Mouse (Mus musculus): ENCODE results near the gene Abcb1a. TPM values are rescaled to one million over a fixed set of nuclear protein-coding genes. Genes with fewer than 3 reads are reported as not detected.

Gene Abcb1a
- polyA plus RNA-seq, 1 experiment from 2014 or later = 1.5 TPM

DNA sequence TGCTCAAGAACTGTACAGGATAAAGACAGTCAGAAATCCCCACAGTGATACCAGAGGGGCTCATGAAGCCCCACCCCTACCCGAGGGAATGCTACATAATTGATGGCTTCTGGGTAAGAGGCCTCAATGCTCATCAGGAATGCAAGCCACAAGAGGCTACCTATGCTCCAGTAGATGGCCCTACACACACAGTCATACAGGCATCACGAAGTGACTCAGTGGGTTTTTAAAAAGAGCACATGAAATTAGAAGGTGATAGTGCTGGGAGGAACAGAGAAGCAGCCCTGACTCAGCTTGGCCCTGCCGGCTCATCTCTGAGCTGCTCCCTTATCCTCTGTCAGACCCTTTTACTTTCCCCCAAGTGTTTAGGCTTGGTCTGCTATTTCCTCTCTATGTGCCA lies 21.3 kb downstream of the Abcb1a start:
- Histone ChIP-seq H3K27ac (ENCODE audit: low read depth) (no peak overlapping the region), H3K9ac (no peak overlapping the region), H3K4me3 (ENCODE audit: low read depth, low read length) (no peak overlapping the region), H3K36me3 (ENCODE audit: insufficient read depth) (no peaks in the 10 kb centered on the region), H3K4me2 (no peak overlapping the region), H3K9me3 (ENCODE audit: low read depth, low read length) (no peaks in the 10 kb centered on the region), H3K4me1 (ENCODE audit: insufficient read depth) (no peaks in the 10 kb centered on the region), H3K27me3 (ENCODE audit: insufficient read depth, low read length) (no peaks in the 10 kb centered on the region)
- DNase-seq (no peak), ATAC-seq (ENCODE audit: insufficient read depth) (no peak)
- TF ChIP-seq CTCF (IDR thresholded peaks at IDR 0.05; ENCODE audit: low read depth) = no peak
- 49% methylated on average over 3 of the region's 3 CpGs for WGBS

DNA sequence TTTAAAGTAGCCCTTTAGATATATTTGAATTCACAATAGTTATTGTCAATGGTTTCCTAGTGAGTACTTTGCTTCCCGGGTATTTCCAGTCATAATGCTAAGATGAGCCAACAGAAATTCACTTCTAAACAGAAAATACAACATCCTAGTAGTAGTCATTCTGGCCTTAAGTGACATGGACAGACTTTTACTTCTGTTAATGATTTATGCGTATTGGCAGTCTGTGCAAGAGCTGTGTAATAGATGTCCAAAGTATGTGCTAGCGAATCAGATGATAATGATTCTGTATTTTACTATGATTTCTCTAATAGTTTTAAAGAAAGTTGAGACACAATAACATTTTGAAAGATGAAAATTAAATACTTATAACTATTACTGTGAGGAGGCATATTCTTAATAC lies 23.8 kb downstream of the Abcb1a start:
- Histone ChIP-seq H3K9me3 (ENCODE audit: low read depth, low read length) (no peaks in the 10 kb centered on the region), H3K4me3 (ENCODE audit: low read depth, low read length) (no peak overlapping the region), H3K36me3 (ENCODE audit: insufficient read depth) (no peaks in the 10 kb centered on the region), H3K4me2 (no peak overlapping the region), H3K27me3 (ENCODE audit: insufficient read depth, low read length) (no peaks in the 10 kb centered on the region), H3K4me1 (ENCODE audit: insufficient read depth) (no peaks in the 10 kb centered on the region), H3K9ac (no peak overlapping the region), H3K27ac (ENCODE audit: low read depth) (no peak overlapping the region)
- 85% methylated on average over 3 of the region's 3 CpGs for WGBS
- DNase-seq = no peak
- no peak for ATAC-seq (ENCODE audit: insufficient read depth)
- no peak for TF ChIP-seq CTCF (IDR thresholded peaks at IDR 0.05; ENCODE audit: low read depth)

DNA sequence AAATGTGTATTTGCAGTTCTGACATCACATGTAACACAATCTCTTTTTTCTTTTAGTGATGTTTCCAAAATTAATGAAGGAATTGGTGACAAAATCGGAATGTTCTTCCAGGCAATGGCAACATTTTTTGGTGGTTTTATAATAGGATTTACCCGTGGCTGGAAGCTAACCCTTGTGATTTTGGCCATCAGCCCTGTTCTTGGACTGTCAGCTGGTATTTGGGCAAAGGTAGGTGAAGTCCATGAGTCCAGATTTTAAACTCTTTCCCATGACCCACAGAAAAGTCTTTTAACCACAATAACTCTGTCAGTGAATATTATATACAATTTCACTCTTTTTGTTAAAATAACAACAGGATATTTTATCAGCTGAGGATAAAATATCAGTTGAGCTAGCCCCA lies 26.2 kb downstream of the Abcb1a start:
- no peaks in the 10 kb centered on the region for H3K9me3 ChIP-seq (ENCODE audit: low read depth, low read length)
- WGBS = 42% methylated on average over 2 of the region's 2 CpGs
- H3K4me3 ChIP-seq (ENCODE audit: low read depth, low read length) = no peak overlapping the region
- H3K9ac ChIP-seq = no peak overlapping the region
- H3K27ac ChIP-seq (ENCODE audit: low read depth) = no peak overlapping the region
- H3K4me2 ChIP-seq = no peak overlapping the region
- DNase-seq (no peak), ATAC-seq (ENCODE audit: insufficient read depth) (no peak)
- H3K4me1 ChIP-seq (ENCODE audit: insufficient read depth) = no peaks in the 10 kb centered on the region
- H3K36me3 ChIP-seq (ENCODE audit: insufficient read depth) = no peaks in the 10 kb centered on the region
- TF ChIP-seq CTCF (IDR thresholded peaks at IDR 0.05; ENCODE audit: low read depth) = no peak
- no peaks in the 10 kb centered on the region for H3K27me3 ChIP-seq (ENCODE audit: insufficient read depth, low read length)

DNA sequence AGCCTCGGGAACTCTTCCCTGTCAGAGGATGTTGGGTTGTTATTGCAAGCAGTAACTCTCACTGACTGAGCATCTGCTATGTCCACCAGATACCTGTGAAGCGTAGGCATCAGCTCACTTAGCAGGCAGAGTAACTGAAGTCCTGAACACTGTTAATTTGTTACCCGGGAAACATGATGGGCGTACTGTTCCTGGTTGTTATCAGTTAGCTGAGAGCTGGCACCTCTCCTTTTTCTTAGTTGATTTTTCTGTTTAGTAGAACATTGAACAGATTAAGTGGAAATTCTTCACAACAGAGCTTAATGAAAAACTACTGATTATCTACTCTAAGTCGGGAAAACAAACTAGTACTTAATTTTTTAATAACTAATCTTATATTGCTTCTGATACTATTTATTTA lies 27.7 kb downstream of the Abcb1a start:
- Histone ChIP-seq H3K27ac (ENCODE audit: low read depth) (no peak overlapping the region), H3K4me2 (no peak overlapping the region), H3K4me3 (ENCODE audit: low read depth, low read length) (no peak overlapping the region), H3K36me3 (ENCODE audit: insufficient read depth) (no peaks in the 10 kb centered on the region), H3K9ac (no peak overlapping the region), H3K9me3 (ENCODE audit: low read depth, low read length) (no peaks in the 10 kb centered on the region), H3K27me3 (ENCODE audit: insufficient read depth, low read length) (no peaks in the 10 kb centered on the region), H3K4me1 (ENCODE audit: insufficient read depth) (no peaks in the 10 kb centered on the region)
- WGBS = 68% methylated on average over 5 of the region's 5 CpGs
- no peak for DNase-seq
- ATAC-seq (ENCODE audit: insufficient read depth) = no peak
- TF ChIP-seq CTCF (IDR thresholded peaks at IDR 0.05; ENCODE audit: low read depth) = no peak

DNA sequence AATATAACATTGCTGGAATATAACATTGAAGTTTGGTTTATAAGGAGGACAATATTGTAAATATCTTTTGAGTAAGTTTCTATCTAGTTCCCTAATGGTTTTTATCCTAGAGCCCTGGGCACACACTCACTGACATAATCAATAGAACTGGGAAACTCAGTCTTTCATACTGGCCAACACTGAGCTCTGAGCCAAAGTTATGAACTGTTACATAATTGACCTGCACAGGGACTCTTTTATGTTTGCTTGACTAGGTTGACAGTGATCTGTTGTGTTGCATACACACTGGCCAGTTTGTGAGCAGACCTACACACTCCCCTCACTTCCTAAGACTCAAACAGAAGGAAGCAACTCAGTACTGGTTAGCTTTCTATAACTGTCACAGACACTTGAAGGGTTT lies 56.2 kb downstream of the Abcb1a start:
- no peak for DNase-seq
- no peaks in the 10 kb centered on the region for H3K27me3 ChIP-seq (ENCODE audit: insufficient read depth, low read length)
- H3K9ac ChIP-seq = no peak overlapping the region
- no peaks in the 10 kb centered on the region for H3K4me1 ChIP-seq (ENCODE audit: insufficient read depth)
- ATAC-seq (ENCODE audit: insufficient read depth) = no peak
- no peaks in the 10 kb centered on the region for H3K36me3 ChIP-seq (ENCODE audit: insufficient read depth)
- no peak for TF ChIP-seq CTCF (IDR thresholded peaks at IDR 0.05; ENCODE audit: low read depth)
- no peak overlapping the region for H3K27ac ChIP-seq (ENCODE audit: low read depth)
- H3K9me3 ChIP-seq (ENCODE audit: low read depth, low read length) = no peaks in the 10 kb centered on the region
- H3K4me2 ChIP-seq = no peak overlapping the region
- no peak overlapping the region for H3K4me3 ChIP-seq (ENCODE audit: low read depth, low read length)

DNA sequence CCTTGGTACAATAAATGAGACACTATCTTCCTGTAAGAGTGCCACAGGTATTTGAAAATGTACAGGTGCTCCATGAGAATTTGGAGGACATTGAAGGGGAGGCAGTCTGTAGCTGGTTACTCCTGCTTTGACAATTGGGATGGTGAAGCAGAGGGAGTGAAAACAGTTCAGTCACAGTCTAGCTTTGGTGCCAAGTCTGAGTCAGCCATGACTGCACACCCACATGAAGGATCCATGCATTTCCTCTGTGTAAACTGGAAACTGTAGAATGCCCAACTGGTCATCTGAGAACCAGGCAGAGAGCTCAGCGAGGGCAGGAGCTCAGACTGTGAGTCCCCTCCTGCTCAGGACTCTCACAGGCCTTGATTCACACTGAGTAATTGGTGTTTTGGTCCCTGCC lies 59.7 kb downstream of the Abcb1a start:
- no peak for TF ChIP-seq CTCF (IDR thresholded peaks at IDR 0.05; ENCODE audit: low read depth)
- Histone ChIP-seq H3K9ac (no peak overlapping the region), H3K36me3 (ENCODE audit: insufficient read depth) (no peaks in the 10 kb centered on the region), H3K27ac (ENCODE audit: low read depth) (no peak overlapping the region), H3K4me1 (ENCODE audit: insufficient read depth) (no peaks in the 10 kb centered on the region), H3K4me2 (no peak overlapping the region), H3K9me3 (ENCODE audit: low read depth, low read length) (no peaks in the 10 kb centered on the region), H3K27me3 (ENCODE audit: insufficient read depth, low read length) (no peaks in the 10 kb centered on the region), H3K4me3 (ENCODE audit: low read depth, low read length) (no peak overlapping the region)
- DNase-seq (no peak), ATAC-seq (ENCODE audit: insufficient read depth) (no peak)
- WGBS = 65% methylated on average over 1 of the region's 1 CpGs

DNA sequence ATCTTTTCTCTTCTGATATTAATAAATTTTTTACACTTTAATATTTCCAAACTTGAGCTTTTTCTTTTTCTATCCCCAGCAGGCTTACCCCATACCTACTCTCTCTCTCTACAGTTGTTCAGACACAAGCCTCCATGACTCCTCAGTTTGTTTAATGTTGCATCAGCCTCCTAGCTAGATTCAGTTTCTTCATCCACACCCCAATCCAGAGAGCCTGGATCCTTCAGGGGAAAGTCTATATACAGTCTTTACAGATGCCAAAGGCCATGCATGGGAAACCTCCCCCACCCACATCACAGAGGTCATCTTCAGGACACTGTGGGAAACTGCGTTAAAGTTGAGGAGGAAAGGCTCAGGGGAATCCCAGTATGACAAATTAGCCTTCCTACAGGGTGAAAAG lies 62.3 kb downstream of the Abcb1a start:
- Histone ChIP-seq H3K4me3 (ENCODE audit: low read depth, low read length) (no peak overlapping the region), H3K27ac (ENCODE audit: low read depth) (no peak overlapping the region), H3K4me1 (ENCODE audit: insufficient read depth) (no peaks in the 10 kb centered on the region), H3K9me3 (ENCODE audit: low read depth, low read length) (no peaks in the 10 kb centered on the region), H3K4me2 (no peak overlapping the region), H3K27me3 (ENCODE audit: insufficient read depth, low read length) (no peaks in the 10 kb centered on the region), H3K36me3 (ENCODE audit: insufficient read depth) (no peaks in the 10 kb centered on the region), H3K9ac (no peak overlapping the region)
- 12% methylated on average over 1 of the region's 1 CpGs for WGBS
- ATAC-seq (ENCODE audit: insufficient read depth) (no peak), DNase-seq (no peak)
- no peak for TF ChIP-seq CTCF (IDR thresholded peaks at IDR 0.05; ENCODE audit: low read depth)

DNA sequence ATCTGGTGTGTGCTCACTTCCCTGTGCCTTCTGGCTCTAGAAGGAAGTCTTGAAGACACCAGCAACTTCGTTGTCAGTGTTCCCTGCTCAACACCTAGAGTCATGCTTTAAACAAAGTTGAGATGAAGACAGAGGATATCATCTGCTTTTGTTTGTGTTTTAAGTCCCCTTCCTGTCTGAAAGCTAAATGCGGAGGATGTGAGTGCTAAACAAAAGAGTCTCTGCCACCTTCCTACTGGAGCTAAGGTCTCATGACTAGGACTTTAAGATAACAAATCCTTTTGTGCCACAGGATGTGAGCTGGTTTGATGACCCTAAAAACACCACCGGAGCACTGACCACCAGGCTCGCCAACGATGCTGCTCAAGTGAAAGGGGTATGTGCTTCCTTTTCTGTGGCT lies 63.0 kb downstream of the Abcb1a start:
- Histone ChIP-seq H3K4me3 (ENCODE audit: low read depth, low read length) (no peak overlapping the region), H3K4me2 (no peak overlapping the region), H3K27ac (ENCODE audit: low read depth) (no peak overlapping the region), H3K9me3 (ENCODE audit: low read depth, low read length) (no peaks in the 10 kb centered on the region), H3K27me3 (ENCODE audit: insufficient read depth, low read length) (no peaks in the 10 kb centered on the region), H3K36me3 (ENCODE audit: insufficient read depth) (no peaks in the 10 kb centered on the region), H3K4me1 (ENCODE audit: insufficient read depth) (no peaks in the 10 kb centered on the region), H3K9ac (no peak overlapping the region)
- ATAC-seq (ENCODE audit: insufficient read depth) (no peak), DNase-seq (peak; percentile 12)
- no peak for TF ChIP-seq CTCF (IDR thresholded peaks at IDR 0.05; ENCODE audit: low read depth)
- WGBS = 54% methylated on average over 5 of the region's 5 CpGs
